Mouse (Mus musculus) kidney, embryonic 16.5 days (tissue): Measurements from ENCODE around the gene Slc35f6. TPM values are rescaled to one million over a fixed set of nuclear protein-coding genes. Genes with fewer than 3 reads are reported as not detected.

ENCODE experiments used
- ATAC-seq: fragments of 200-750 bp; cut with Nextera tagmentation; 2 replicates; pipeline ENCODE4 v1.8.0; 2017; ENCODE audit warnings: moderate TSS enrichment; ENCODE audit not compliant: low FRiP score, low TSS enrichment
- H3K27ac ChIP-seq: fragments of 300-500 bp; sonication (generic); 2 replicates; pipeline ENCODE4 v1.5.1; 2014; ENCODE audit warnings: low read length
- H3K27me3 ChIP-seq: fragments of 300-500 bp; sonication (generic); 2 replicates; pipeline ENCODE4 v1.6.1; 2014; ENCODE audit warnings: low read length, control low read depth, mixed read lengths; ENCODE audit not compliant: insufficient read depth
- H3K36me3 ChIP-seq: fragments of 300-500 bp; sonication (generic); 2 replicates; pipeline ENCODE4 v1.6.1; 2014; ENCODE audit warnings: low read length, control low read depth, mixed read lengths; ENCODE audit not compliant: insufficient read depth
- H3K4me1 ChIP-seq: fragments of 300-500 bp; sonication (generic); 2 replicates; pipeline ENCODE4 v1.6.1; 2014; ENCODE audit warnings: low read length, control low read depth, mixed read lengths; ENCODE audit not compliant: insufficient read depth
- H3K4me2 ChIP-seq: fragments of 300-500 bp; sonication (generic); replicated peaks from 2 replicates; pipeline ENCODE4 v1.6.1; 2014; ENCODE audit warnings: low read depth, low read length
- H3K4me3 ChIP-seq: fragments of 300-500 bp; sonication (generic); 2 replicates; pipeline ENCODE4 v1.5.1; 2014; ENCODE audit warnings: mild to moderate bottlenecking, low read length
- H3K9ac ChIP-seq: fragments of 300-500 bp; sonication (generic); replicated peaks from 2 replicates; pipeline ENCODE4 v1.6.1; 2014; ENCODE audit warnings: low read length
- H3K9me3 ChIP-seq: fragments of 300-500 bp; sonication (generic); 2 replicates; pipeline ENCODE4 v1.6.1; 2016; ENCODE audit warnings: low read length, control low read depth
- WGBS: fragments of 180-500 bp; shearing (Covaris S2); extraction: QIAGEN DNeasy Blood & Tissue Kit; methylation state at CpG from one replicate; pipeline ENCODE4 v1.1.7; 2014; 5-methylcytosine and 5-hydroxymethylcytosine counted together
- polyA plus RNA-seq: library from polyadenylated mRNA; unstranded; fragments of >200 nt; fragmentation: Nextera tagmentation; extraction: Ambion mirVana; gene quantifications from 2 replicates; pipeline ENCODE4 v1.2.1, GENCODE M21; 2015

The Slc35f6 gene
- polyA plus RNA-seq, result 31.0 and 33.9 TPM in 2 replicates

GRCm38 (mm10) chr5:30647815-30648560 is at the start of gene Slc35f6:
Gene Slc35f6, plus strand, starts transcription at chr5:30647933.
- H3K4me3 ChIP-seq, result peak within 1 kb of the TSS; percentile 88
- H3K4me2 ChIP-seq, result peak within 1 kb of the TSS; percentile 90
- no peaks in the 10 kb centered on the region for H3K27me3 ChIP-seq
- peak; percentile 96 for ATAC-seq
- peak within 1 kb of the TSS; percentile 51; the same call in 1 of the 2 replicates for H3K27ac ChIP-seq
- no peaks in the 10 kb centered on the region for H3K9me3 ChIP-seq
- H3K4me1 ChIP-seq, result peaks cover 13% of the 10 kb centered on the region
- H3K36me3 ChIP-seq, result 0 out of 2 replicates have a peak, but pooled peaks cover 3% of the 10 kb centered on the region
- WGBS, result under 1% methylated on average over 38 of the region's 38 CpGs
- peak within 1 kb of the TSS; percentile 80 for H3K9ac ChIP-seq

GRCm38 (mm10) chr5:30601397-30601796 is 46.3 kb upstream of the Slc35f6 start:
- no peaks in the 10 kb centered on the region for H3K36me3 ChIP-seq
- WGBS, result 31% methylated on average over 4 of the region's 4 CpGs
- no peak for ATAC-seq
- no peaks in the 10 kb centered on the region for H3K4me1 ChIP-seq
- no peak overlapping the region for H3K4me2 ChIP-seq
- no peak overlapping the region for H3K9ac ChIP-seq
- no peak overlapping the region for H3K27ac ChIP-seq
- H3K9me3 ChIP-seq, result no peaks in the 10 kb centered on the region
- no peak overlapping the region for H3K4me3 ChIP-seq
- no peaks in the 10 kb centered on the region for H3K27me3 ChIP-seq

- Histone ChIP-seq H3K27ac (no peak overlapping the region), H3K9ac (no peak overlapping the region), H3K4me2 (no peak overlapping the region), H3K4me3 (no peak overlapping the region), H3K36me3 (no peaks in the 10 kb centered on the region), H3K4me1 (no peaks in the 10 kb centered on the region), H3K27me3 (no peaks in the 10 kb centered on the region), H3K9me3 (no peaks in the 10 kb centered on the region)
- 64% methylated on average over 3 of the region's 3 CpGs for WGBS
- ATAC-seq, result no peak
These were observed 44.5 kb upstream of the Slc35f6 start for GRCm38 (mm10) chr5:30603255-30603654.

- no peaks in the 10 kb centered on the region for H3K27me3 ChIP-seq
- no peak overlapping the region for H3K27ac ChIP-seq
- H3K36me3 ChIP-seq, result no peaks in the 10 kb centered on the region
- no peaks in the 10 kb centered on the region for H3K4me1 ChIP-seq
- H3K4me2 ChIP-seq, result no peak overlapping the region
- H3K9ac ChIP-seq, result no peak overlapping the region
- ATAC-seq, result no peak
- H3K4me3 ChIP-seq, result no peak overlapping the region
- no peaks in the 10 kb centered on the region for H3K9me3 ChIP-seq
- 40% methylated on average over 4 of the region's 4 CpGs for WGBS
These were observed 43.8 kb upstream of the Slc35f6 start for GRCm38 (mm10) chr5:30603926-30604325.

GRCm38 (mm10) chr5:30604769-30605188 is 43.0 kb upstream of the Slc35f6 start:
- H3K36me3 ChIP-seq, result no peaks in the 10 kb centered on the region
- no peak overlapping the region for H3K27ac ChIP-seq
- no peak overlapping the region for H3K4me2 ChIP-seq
- no peaks in the 10 kb centered on the region for H3K4me1 ChIP-seq
- H3K27me3 ChIP-seq, result no peaks in the 10 kb centered on the region
- no peaks in the 10 kb centered on the region for H3K9me3 ChIP-seq
- no peak overlapping the region for H3K4me3 ChIP-seq
- WGBS, result 72% methylated on average over 8 of the region's 8 CpGs
- no peak for ATAC-seq
- no peak overlapping the region for H3K9ac ChIP-seq

- H3K4me1 ChIP-seq, result no peaks in the 10 kb centered on the region
- no peak overlapping the region for H3K4me2 ChIP-seq
- H3K9me3 ChIP-seq, result no peaks in the 10 kb centered on the region
- no peak overlapping the region for H3K9ac ChIP-seq
- no peak overlapping the region for H3K4me3 ChIP-seq
- H3K27ac ChIP-seq, result no peak overlapping the region
- no peak for ATAC-seq
- WGBS, result 79% methylated on average over 6 of the region's 6 CpGs
- no peaks in the 10 kb centered on the region for H3K27me3 ChIP-seq
- no peaks in the 10 kb centered on the region for H3K36me3 ChIP-seq
These were observed 42.1 kb upstream of the Slc35f6 start for GRCm38 (mm10) chr5:30605649-30606048.

- WGBS, result 59% methylated on average over 16 of the region's 16 CpGs
- Histone ChIP-seq H3K9ac (no peak overlapping the region), H3K27ac (no peak overlapping the region), H3K4me3 (no peak overlapping the region), H3K27me3 (no peaks in the 10 kb centered on the region), H3K36me3 (no peaks in the 10 kb centered on the region), H3K4me1 (no peaks in the 10 kb centered on the region), H3K9me3 (no peaks in the 10 kb centered on the region), H3K4me2 (no peak overlapping the region)
- ATAC-seq, result no peak
These were observed 41.2 kb upstream of the Slc35f6 start for GRCm38 (mm10) chr5:30606424-30607073.

- H3K27ac ChIP-seq, result no peak overlapping the region
These were observed 38.6 kb upstream of the Slc35f6 start for GRCm38 (mm10) chr5:30609094-30609493.

GRCm38 (mm10) chr5:30609918-30610645 is 37.7 kb upstream of the Slc35f6 start:
- Histone ChIP-seq H3K4me2 (no peak overlapping the region), H3K4me3 (no peak overlapping the region), H3K27me3 (no peaks in the 10 kb centered on the region), H3K27ac (no peak overlapping the region), H3K9me3 (no peaks in the 10 kb centered on the region), H3K9ac (no peak overlapping the region), H3K4me1 (peaks cover 6% of the 10 kb centered on the region; the same call in 1 of the 2 replicates), H3K36me3 (no peaks in the 10 kb centered on the region)
- 83% methylated on average over 8 of the region's 8 CpGs for WGBS
- ATAC-seq, result no peak

More at GRCm38 (mm10) chr5:30609094-30609493, 38.6 kb upstream of the Slc35f6 start:
- Histone ChIP-seq H3K9ac (no peak overlapping the region), H3K27me3 (no peaks in the 10 kb centered on the region), H3K36me3 (no peaks in the 10 kb centered on the region), H3K4me2 (no peak overlapping the region), H3K9me3 (no peaks in the 10 kb centered on the region), H3K4me1 (peaks cover 2% of the 10 kb centered on the region; the same call in 1 of the 2 replicates), H3K4me3 (no peak overlapping the region)
- WGBS, result 92% methylated on average over 7 of the region's 7 CpGs
- no peak for ATAC-seq
